In genomic region chr9:40685801-40686420, GRCm38 (mm10) we compare ENCODE assay signal across 9 mouse cellular contexts. TPM values are rescaled to one million over a fixed set of nuclear protein-coding genes. Genes with fewer than 3 reads are reported as not detected.
DNase-seq lines count a peak whose midpoint lies in the region; ATAC-seq and TF ChIP-seq lines count a peak whose summit lies in the region.
"Had no signal": no experiment of that assay in that cellular context is flagged by ENCODE, and none has a peak within 500 bp of the region (broad histone marks: within the 10 kb centered on the region; RNA-seq: fewer than 3 reads in every experiment).

Gene Clmp (plus strand): TSS chr9:40685962.

- H3K27me3 ChIP-seq in kidney, adult 2 months (replicated peaks; ENCODE audit: control insufficient read depth, insufficient read depth, low read length) = peaks cover 2% of the 10 kb centered on the region; the same call in 1 of the 2 replicates
- peaks cover 38% of the 10 kb centered on the region for H3K27me3 ChIP-seq in heart, embryonic 12.5 days (replicated peaks)
- peaks cover 33% of the 10 kb centered on the region for H3K27me3 ChIP-seq in midbrain, embryonic 12.5 days

- no peak for TF ChIP-seq CTCF in kidney, adult 2 months (conservative IDR thresholded peaks at IDR 0.05; ENCODE audit: insufficient read depth, insufficient read length, low read depth, low read length)
- no peak for TF ChIP-seq CTCF in cortical plate, adult 2 months (IDR thresholded peaks at IDR 0.05; ENCODE audit: extremely low read depth, insufficient read depth, low read length)

- H3K4me1 ChIP-seq in kidney, adult 2 months (ENCODE audit: control insufficient read depth, insufficient read depth, low read length) = no peaks in the 10 kb centered on the region
- H3K4me1 ChIP-seq in cortical plate, adult 2 months (ENCODE audit: control insufficient read depth, insufficient read depth, low read length) = no peaks in the 10 kb centered on the region
- H3K4me1 ChIP-seq in heart, embryonic 12.5 days (replicated peaks) = no peaks in the 10 kb centered on the region
- peaks cover 11% of the 10 kb centered on the region; the same call in 1 of the 2 replicates for H3K4me1 ChIP-seq in midbrain, embryonic 12.5 days

- H3K4me2 ChIP-seq in heart, embryonic 12.5 days = peak within 1 kb of the TSS; percentile 97
- peak within 1 kb of the TSS; percentile 91 for H3K4me2 ChIP-seq in midbrain, embryonic 12.5 days (replicated peaks)

- peak; percentile 49 for ATAC-seq in heart, embryonic 12.5 days (ENCODE audit: insufficient number of reproducible peaks, low FRiP score)
- peak; percentile 76 for ATAC-seq in midbrain, embryonic 12.5 days (ENCODE audit: low FRiP score, low read depth)
- ATAC-seq: Patski had no signal

- no peak for DNase-seq in kidney, adult 2 months
- no peak for DNase-seq in kidney, postnatal 25 days
- DNase-seq in Muller cell, postnatal 12 days (ENCODE audit: inconsistent ontology term) = peak; percentile 35
- DNase-seq in layer of hippocampus, postnatal 36 days = no peak
- DNase-seq in natural killer cell, adult 2 months (ENCODE audit: low spot score in 2 of 2) = no peak

- H3K36me3 ChIP-seq in kidney, adult 2 months (ENCODE audit: control insufficient read depth, insufficient read depth, low read length) = no peaks in the 10 kb centered on the region
- no peaks in the 10 kb centered on the region for H3K36me3 ChIP-seq in heart, embryonic 12.5 days
- H3K36me3 ChIP-seq in midbrain, embryonic 12.5 days = no peaks in the 10 kb centered on the region

- H3K4me3 ChIP-seq in kidney, adult 2 months (ENCODE audit: insufficient read depth, low read depth, low read length) = peak within 1 kb of the TSS; percentile 40
- H3K4me3 ChIP-seq in cortical plate, adult 2 months (ENCODE audit: insufficient read depth, low read length) = peak within 1 kb of the TSS; percentile 73
- peak within 1 kb of the TSS; percentile 71 for H3K4me3 ChIP-seq in heart, embryonic 12.5 days
- H3K4me3 ChIP-seq in midbrain, embryonic 12.5 days = peak within 1 kb of the TSS; percentile 60

- H3K27ac ChIP-seq in kidney, adult 2 months (ENCODE audit: insufficient read depth, low read depth, low read length) = no peak within 1 kb of the TSS
- H3K27ac ChIP-seq in cortical plate, adult 2 months (ENCODE audit: insufficient read depth, low read length) = peak within 1 kb of the TSS; percentile 65
- peak within 1 kb of the TSS; percentile 83 for H3K27ac ChIP-seq in heart, embryonic 12.5 days (ENCODE audit: poor library complexity, severe bottlenecking)
- H3K27ac ChIP-seq in midbrain, embryonic 12.5 days (replicated peaks) = peak within 1 kb of the TSS; percentile 91

- no peak for TF ChIP-seq POLR2A in kidney, adult 2 months (IDR thresholded peaks at IDR 0.05; ENCODE audit: low read depth, low read length)
- no peak for TF ChIP-seq POLR2A in cortical plate, adult 2 months (IDR thresholded peaks at IDR 0.05; ENCODE audit: extremely low read depth, insufficient read depth, low read length)

- 2% methylated on average over 53 of the region's 53 CpGs for WGBS in kidney, adult 2 months
- WGBS in heart, embryonic 12.5 days = under 1% methylated on average over 51 of the region's 53 CpGs
- under 1% methylated on average over 47 of the region's 53 CpGs for WGBS in midbrain, embryonic 12.5 days

- no peaks in the 10 kb centered on the region for H3K9me3 ChIP-seq in heart, embryonic 12.5 days (replicated peaks)
- H3K9me3 ChIP-seq in midbrain, embryonic 12.5 days = no peaks in the 10 kb centered on the region

- H3K9ac ChIP-seq in heart, embryonic 12.5 days = peak within 1 kb of the TSS; percentile 80
- H3K9ac ChIP-seq in midbrain, embryonic 12.5 days (replicated peaks) = peak within 1 kb of the TSS; percentile 84

RNA-seq across cellular contexts. Expression of gene Clmp, which starts in this region (rescaled TPM):
- polyA plus RNA-seq in kidney, adult 2 months (2012; rRNA removed) = 4.5 and 5.1 TPM in 2 replicates
- 9.4 and 9.5 TPM in 2 replicates for polyA plus RNA-seq in cortical plate, adult 2 months (2012; rRNA removed)
- 14.9 and 17.0 TPM in 2 replicates for polyA plus RNA-seq in heart, embryonic 12.5 days (2016; fragmentation: Nextera tagmentation; extraction: Ambion mirVana)
- 10 to 100 TPM; 24.6 to 33.8 TPM for total RNA-seq in layer of hippocampus, postnatal 36 days (2021)
- polyA plus RNA-seq in midbrain, embryonic 12.5 days (2016; fragmentation: Nextera tagmentation; extraction: Ambion mirVana) = 40.8 and 47.4 TPM in 2 replicates
